Mouse (Mus musculus) cerebellum, adult 2 months (tissue): ENCODE results near the gene Vbp1. TPM values are rescaled to one million over a fixed set of nuclear protein-coding genes. Genes with fewer than 3 reads are reported as not detected.
A peak's percentile ranks its signal among the peaks of the same experiment; 100 is the strongest.
"Not testable (repeated sequence)": the region's sequence is repeated elsewhere in the genome, so short reads cannot be mapped to it uniquely, and the experiment has no call there.

Source experiments
- DNase-seq, 2 experiments: peaks; one replicate each; pipeline ENCODE4 v3.0.0; 2021
- H3K27ac ChIP-seq: fragments of 200-500 bp; 2 replicates; pipeline ENCODE4 v1.5.1; 2012; ENCODE audit warnings: low read length, control low read depth, inconsistent platforms; ENCODE audit not compliant: insufficient read depth
- H3K27me3 ChIP-seq: fragments of 200-500 bp; 2 replicates; pipeline ENCODE4 v1.6.1; 2012; ENCODE audit warnings: inconsistent platforms, mild to moderate bottlenecking, low read length, moderate library complexity; ENCODE audit not compliant: control insufficient read depth, insufficient read depth
- H3K4me1 ChIP-seq: fragments of 200-500 bp; 2 replicates; pipeline ENCODE4 v1.6.1; 2011; ENCODE audit warnings: low read length; ENCODE audit not compliant: control insufficient read depth, insufficient read depth
- H3K4me3 ChIP-seq: fragments of 200-500 bp; replicated peaks from 2 replicates; pipeline ENCODE3; 2011; ENCODE audit warnings: mild to moderate bottlenecking, low read depth, low read length, control low read depth; ENCODE audit not compliant: insufficient read depth
- CTCF ChIP-seq: fragments of 200-500 bp; IDR thresholded peaks from 2 replicates; pipeline ENCODE4 v1.5.1; 2011; ENCODE audit warnings: low read depth, mild to moderate bottlenecking, control low read depth, low read length, moderate library complexity, borderline replicate concordance; ENCODE audit not compliant: insufficient read depth
- POLR2A ChIP-seq: fragments of 200-500 bp; IDR thresholded peaks from 2 replicates; pipeline ENCODE4 v1.6.1; 2011; ENCODE audit warnings: low read length, control low read depth, borderline replicate concordance; ENCODE audit not compliant: insufficient read depth
- WGBS: fragments of 180-500 bp; shearing (Covaris S2); methylation state at CpG from one replicate; pipeline ENCODE4 v1.1.7; 2018; 5-methylcytosine and 5-hydroxymethylcytosine counted together
- polyA plus RNA-seq: library from polyadenylated mRNA; depleted of rRNA; stranded (reverse); fragments of >200 nt; gene quantifications from 2 replicates; pipeline ENCODE4 v1.2.3, GENCODE M21; 2012; rRNA removed

Gene Vbp1
- 86.5 and 88.9 TPM in 2 replicates for polyA plus RNA-seq

- Histone ChIP-seq H3K27me3 (no peaks in the 10 kb centered on the region), H3K27ac (peak within 1 kb of the TSS; percentile 63), H3K4me3 (peak within 1 kb of the TSS; percentile 100), H3K4me1 (no peaks in the 10 kb centered on the region)
- TF ChIP-seq CTCF (no peak), POLR2A (peak; percentile 77; the same call in 1 of the 2 replicates)
- 1% methylated on average over 37 of the region's 37 CpGs for WGBS
- DNase-seq = peak; percentile 87 to 92
These were observed at the start of gene Vbp1 for GRCm38 (mm10) chrX:75514179-75514972. Vbp1 (plus strand) TSS chrX:75514299.

DNA sequence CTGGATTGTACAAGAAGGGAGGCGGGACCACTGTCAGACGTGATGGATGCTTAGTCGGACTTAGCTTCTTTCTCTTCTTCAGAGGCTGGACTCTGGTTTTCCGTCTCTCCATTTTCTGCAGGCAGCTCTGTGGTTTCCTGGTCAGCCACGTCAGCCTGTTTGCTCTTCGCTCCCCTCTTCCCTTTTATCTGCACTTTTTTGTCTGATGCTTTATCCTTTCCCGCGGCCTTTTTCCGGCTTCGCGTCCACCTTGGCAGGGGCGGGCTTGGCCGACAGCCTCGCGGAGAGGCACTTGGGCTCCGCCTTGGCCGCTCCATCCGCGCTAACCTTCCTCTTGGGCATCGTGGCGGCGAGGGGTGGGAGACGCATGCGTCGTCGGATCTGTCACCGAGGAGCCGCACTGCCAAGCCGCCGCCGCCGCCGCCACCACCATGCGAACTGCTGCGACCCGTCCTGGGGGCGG is 38.9 kb upstream of the Vbp1 start:
- not testable (repeated sequence) for H3K4me1 ChIP-seq, H3K27me3 ChIP-seq, H3K27ac ChIP-seq
- peak; percentile 32; the same call in 1 of the 2 replicates for TF ChIP-seq POLR2A
- peak; percentile 79 to 80 for DNase-seq
- peak overlapping the region; percentile 59 for H3K4me3 ChIP-seq
- 8% methylated on average over 36 of the region's 37 CpGs for WGBS

DNA sequence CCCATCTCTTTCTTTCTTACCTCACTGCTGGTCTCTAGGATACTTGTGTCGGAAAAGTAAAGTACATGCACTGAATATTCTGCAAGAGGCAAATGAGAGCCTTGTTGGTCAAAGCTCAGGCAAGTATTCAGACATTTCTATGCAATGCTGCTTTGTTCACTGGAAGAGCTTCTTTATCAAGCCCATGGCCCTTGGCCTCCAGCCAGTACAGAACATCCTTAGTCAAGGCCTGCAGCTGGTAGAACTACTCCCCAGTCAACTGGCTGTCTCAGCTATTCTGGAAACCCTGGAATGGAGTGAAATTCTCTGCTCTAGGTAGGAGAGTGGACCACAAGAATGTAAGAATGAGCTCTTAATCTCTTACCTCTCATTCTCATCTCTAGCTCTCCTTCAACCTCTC is 24.2 kb upstream of the Vbp1 start:
- no peaks in the 10 kb centered on the region for H3K4me1 ChIP-seq
- WGBS = 83% methylated on average over 1 of the region's 1 CpGs
- no peak overlapping the region for H3K4me3 ChIP-seq
- H3K27me3 ChIP-seq = no peaks in the 10 kb centered on the region
- no peak for DNase-seq
- no peak for TF ChIP-seq CTCF
- TF ChIP-seq POLR2A = no peak
- H3K27ac ChIP-seq = no peak overlapping the region

- H3K27me3 ChIP-seq = no peaks in the 10 kb centered on the region
- WGBS = 22% methylated on average over 3 of the region's 3 CpGs
- peak overlapping the region; percentile 52 for H3K4me3 ChIP-seq
- TF ChIP-seq CTCF (no peak), POLR2A (no peak)
- DNase-seq = no peak
- no peaks in the 10 kb centered on the region for H3K4me1 ChIP-seq
- H3K27ac ChIP-seq = no peak overlapping the region
These were observed 316 bp upstream of the Vbp1 start for GRCm38 (mm10) chrX:75513787-75514178.

DNA sequence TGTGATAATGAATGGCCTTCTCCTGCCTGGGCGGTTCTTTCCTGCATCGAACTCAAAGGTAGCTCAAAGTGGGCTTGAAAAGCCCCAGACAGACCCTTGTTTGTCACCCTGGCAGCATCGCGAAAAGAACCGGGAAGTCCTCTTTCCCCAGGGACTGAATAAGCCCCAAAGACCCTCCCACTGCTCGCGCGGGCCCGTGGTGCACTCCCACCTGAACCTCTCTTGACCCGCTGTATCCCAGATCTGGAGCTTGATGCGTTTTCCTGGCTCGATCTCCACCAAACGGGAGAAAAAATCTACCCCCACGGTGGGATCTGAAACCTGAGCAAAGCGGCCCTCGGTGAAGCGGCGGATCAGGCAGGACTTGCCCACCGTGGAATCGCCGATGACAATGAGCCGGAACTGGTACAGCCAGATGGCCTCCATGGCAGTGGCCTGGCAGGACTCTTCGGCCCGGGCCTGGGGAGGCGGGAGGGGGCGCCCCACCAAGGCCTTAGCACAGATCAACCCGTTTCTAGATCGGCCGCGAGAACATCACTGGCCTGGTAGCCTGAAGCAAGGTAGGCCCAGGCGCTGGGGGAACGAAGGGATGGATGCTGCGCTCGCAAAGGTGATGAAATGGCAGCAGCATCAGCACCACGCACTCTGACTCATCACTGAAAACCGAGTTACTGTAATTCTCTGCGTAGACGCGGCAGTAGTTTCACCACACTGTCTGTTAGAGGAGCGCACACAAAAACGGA is 63.7 kb downstream of the Vbp1 start, which contains the start of gene Rab39b:
Gene Rab39b (minus strand): TSS at position 650 of the 743 bp plus-strand sequence.
- peak; percentile 77 to 79 for DNase-seq
- H3K27me3 ChIP-seq = no peaks in the 10 kb centered on the region
- peak within 1 kb of the TSS; percentile 82 for H3K4me3 ChIP-seq
- no peaks in the 10 kb centered on the region for H3K4me1 ChIP-seq
- 5% methylated on average over 41 of the region's 41 CpGs for WGBS
- H3K27ac ChIP-seq = peak within 1 kb of the TSS; percentile 88
- TF ChIP-seq CTCF (no peak), POLR2A (peak; percentile 69)

- TF ChIP-seq POLR2A (no peak), CTCF (no peak)
- DNase-seq = no peak
- no peak overlapping the region for H3K27ac ChIP-seq
- WGBS = 78% methylated on average over 2 of the region's 2 CpGs
- no peak overlapping the region for H3K4me3 ChIP-seq
- no peaks in the 10 kb centered on the region for H3K4me1 ChIP-seq
- no peaks in the 10 kb centered on the region for H3K27me3 ChIP-seq
These were observed 64.4 kb downstream of the Vbp1 start for GRCm38 (mm10) chrX:75578539-75578938.

Other genes starting within 250 kb of the Vbp1 start
- gene Fundc2, start 131.9 kb upstream of the Vbp1 start, polyA plus RNA-seq = 38.3 and 39.4 TPM in 2 replicates
- gene F8, start 131.7 kb upstream of the Vbp1 start, polyA plus RNA-seq = 0.74 and 0.75 TPM in 2 replicates
- gene Cmc4, start 97.7 kb upstream of the Vbp1 start, polyA plus RNA-seq = 20.3 and 20.6 TPM in 2 replicates
- 8.3 and 10.1 TPM in 2 replicates for gene Mtcp1, start 97.7 kb upstream of the Vbp1 start, polyA plus RNA-seq
- 24.9 and 26.4 TPM in 2 replicates for gene Brcc3, start 97.7 kb upstream of the Vbp1 start, polyA plus RNA-seq
- gene Rab39b, start 63.9 kb downstream of the Vbp1 start, polyA plus RNA-seq = 24.3 and 24.5 TPM in 2 replicates